Mouse (Mus musculus) liver, postnatal 0 days (tissue): ENCODE results near the gene Ugt1a9. TPM values are rescaled to one million over a fixed set of nuclear protein-coding genes. Genes with fewer than 3 reads are reported as not detected.

Experiments
- ATAC-seq: fragments of 200-750 bp; cut with Nextera tagmentation; 2 replicates; pipeline ENCODE4 v1.8.0; 2017; ENCODE audit warnings: mild to moderate bottlenecking, moderate library complexity
- DNase-seq: peaks from one replicate; pipeline ENCODE4 v3.0.0-alpha.2; 2016
- H3K27ac ChIP-seq: fragments of 300-500 bp; sonication (generic); 2 replicates; pipeline ENCODE4 v1.5.1; 2014; ENCODE audit warnings: antibody characterized with exemption, moderate library complexity, mild to moderate bottlenecking, low read depth
- H3K27me3 ChIP-seq: fragments of 300-500 bp; sonication (generic); 2 replicates; pipeline ENCODE4 v1.6.1; 2014; ENCODE audit warnings: low read length, control low read depth, mixed read lengths; ENCODE audit not compliant: insufficient read depth
- H3K36me3 ChIP-seq: fragments of 300-500 bp; sonication (generic); replicated peaks from 2 replicates; pipeline ENCODE4 v1.6.1; 2014; ENCODE audit warnings: mild to moderate bottlenecking, control low read depth, low read length, moderate library complexity, mixed read lengths; ENCODE audit not compliant: insufficient read depth
- H3K4me1 ChIP-seq: fragments of 300-500 bp; sonication (generic); 2 replicates; pipeline ENCODE4 v1.6.1; 2014; ENCODE audit warnings: antibody characterized with exemption, mild to moderate bottlenecking, control low read depth; ENCODE audit not compliant: insufficient read depth
- H3K4me2 ChIP-seq: fragments of 300-500 bp; sonication (generic); 2 replicates; pipeline ENCODE4 v1.6.1; 2014; ENCODE audit warnings: low read depth, mild to moderate bottlenecking, low read length, moderate library complexity, mixed read lengths
- H3K4me3 ChIP-seq: fragments of 300-500 bp; sonication (generic); 2 replicates; pipeline ENCODE4 v1.5.1; 2014; ENCODE audit warnings: low read depth, low read length
- H3K9ac ChIP-seq: fragments of 300-500 bp; sonication (generic); replicated peaks from 2 replicates; pipeline ENCODE4 v1.6.1; 2014; ENCODE audit warnings: mild to moderate bottlenecking, moderate library complexity
- H3K9me3 ChIP-seq: fragments of 300-500 bp; sonication (generic); 2 replicates; pipeline ENCODE4 v1.6.1; 2016; ENCODE audit warnings: mild to moderate bottlenecking, control low read depth, low read length, mixed read lengths
- CTCF ChIP-seq: sonication (generic); IDR thresholded peaks from 2 replicates; pipeline ENCODE4 v1.5.1; 2016; ENCODE audit warnings: antibody characterized with exemption, low read depth
- EP300 ChIP-seq: IDR thresholded peaks from 2 replicates; pipeline ENCODE4 v1.6.1; 2016; ENCODE audit warnings: antibody characterized with exemption, low read depth, mild to moderate bottlenecking
- WGBS: fragments of 180-500 bp; shearing (Covaris S2); extraction: QIAGEN DNeasy Blood & Tissue Kit; methylation state at CpG from one replicate; pipeline ENCODE4 v1.1.7; 2014; ENCODE audit not compliant: insufficient replicate concordance; 5-methylcytosine and 5-hydroxymethylcytosine counted together
- polyA plus RNA-seq: library from polyadenylated mRNA; unstranded; fragments of >200 nt; fragmentation: Nextera tagmentation; extraction: Ambion mirVana; gene quantifications from 2 replicates; pipeline ENCODE4 v1.2.1, GENCODE M21; 2015

Gene Ugt1a9
- polyA plus RNA-seq, 1 experiment from 2014 or later, result 0.54 TPM

GRCm38 (mm10) chr1:88250023-88250422 is 179.4 kb downstream of the Ugt1a9 start:
- no peaks in the 10 kb centered on the region for H3K36me3 ChIP-seq
- no peak overlapping the region for H3K9ac ChIP-seq
- WGBS, result 72% methylated on average over 5 of the region's 5 CpGs
- H3K4me2 ChIP-seq, result no peak overlapping the region
- DNase-seq (no peak), ATAC-seq (no peak)
- H3K4me1 ChIP-seq, result peaks cover 13% of the 10 kb centered on the region
- no peaks in the 10 kb centered on the region for H3K27me3 ChIP-seq
- TF ChIP-seq EP300, result no peak
- no peak for TF ChIP-seq CTCF
- peaks cover 20% of the 10 kb centered on the region for H3K9me3 ChIP-seq
- H3K4me3 ChIP-seq, result no peak overlapping the region
- no peak overlapping the region for H3K27ac ChIP-seq

- 63% methylated on average over 8 of the region's 8 CpGs for WGBS
These were observed 182.5 kb downstream of the Ugt1a9 start for GRCm38 (mm10) chr1:88253106-88253505.

GRCm38 (mm10) chr1:88253540-88253939 is 182.9 kb downstream of the Ugt1a9 start:
- peaks cover 26% of the 10 kb centered on the region for H3K4me1 ChIP-seq
- H3K9me3 ChIP-seq, result peaks cover 14% of the 10 kb centered on the region; the same call in 1 of the 2 replicates
- H3K9ac ChIP-seq, result no peak overlapping the region
- DNase-seq (peak; percentile 73), ATAC-seq (peak; percentile 69)
- WGBS, result 59% methylated on average over 6 of the region's 6 CpGs
- no peak overlapping the region for H3K4me3 ChIP-seq
- peak overlapping the region; percentile 11; the same call in 1 of the 2 replicates for H3K27ac ChIP-seq
- no peaks in the 10 kb centered on the region for H3K36me3 ChIP-seq
- TF ChIP-seq CTCF (no peak), EP300 (no peak)
- no peak overlapping the region for H3K4me2 ChIP-seq
- no peaks in the 10 kb centered on the region for H3K27me3 ChIP-seq

More at GRCm38 (mm10) chr1:88253106-88253505, 182.5 kb downstream of the Ugt1a9 start:
- peak; percentile 5; the same call in 1 of the 2 replicates for ATAC-seq
- no peak overlapping the region for H3K27ac ChIP-seq
- TF ChIP-seq CTCF (no peak), EP300 (no peak)
- no peaks in the 10 kb centered on the region for H3K27me3 ChIP-seq
- H3K36me3 ChIP-seq, result no peaks in the 10 kb centered on the region
- DNase-seq, result peak; percentile 54
- H3K4me3 ChIP-seq, result no peak overlapping the region
- H3K9me3 ChIP-seq, result peaks cover 14% of the 10 kb centered on the region; the same call in 1 of the 2 replicates
- no peak overlapping the region for H3K9ac ChIP-seq
- H3K4me2 ChIP-seq, result no peak overlapping the region
- peaks cover 26% of the 10 kb centered on the region for H3K4me1 ChIP-seq

- no peak overlapping the region for H3K4me3 ChIP-seq
- H3K27ac ChIP-seq, result no peak overlapping the region
- DNase-seq (no peak), ATAC-seq (no peak)
- H3K4me2 ChIP-seq, result no peak overlapping the region
- H3K4me1 ChIP-seq, result peaks cover 38% of the 10 kb centered on the region
- H3K27me3 ChIP-seq, result no peaks in the 10 kb centered on the region
- H3K9me3 ChIP-seq, result peaks cover 6% of the 10 kb centered on the region; the same call in 1 of the 2 replicates
- WGBS, result 78% methylated on average over 12 of the region's 12 CpGs
- no peaks in the 10 kb centered on the region for H3K36me3 ChIP-seq
- no peak overlapping the region for H3K9ac ChIP-seq
- TF ChIP-seq EP300 (no peak), CTCF (no peak)
These were observed 184.3 kb downstream of the Ugt1a9 start for GRCm38 (mm10) chr1:88254793-88255465.

GRCm38 (mm10) chr1:88255466-88255857 is 184.9 kb downstream of the Ugt1a9 start:
- Histone ChIP-seq H3K27ac (no peak overlapping the region), H3K9me3 (0 out of 2 replicates have a peak, but pooled peaks cover 2% of the 10 kb centered on the region), H3K4me1 (peaks cover 43% of the 10 kb centered on the region), H3K4me3 (no peak overlapping the region), H3K9ac (no peak overlapping the region), H3K4me2 (no peak overlapping the region), H3K36me3 (no peaks in the 10 kb centered on the region), H3K27me3 (no peaks in the 10 kb centered on the region)
- TF ChIP-seq CTCF (no peak), EP300 (no peak)
- ATAC-seq, result no peak
- no peak for DNase-seq
- WGBS, result 53% methylated on average over 2 of the region's 2 CpGs

- 0 out of 2 replicates have a peak, but pooled peaks cover 2% of the 10 kb centered on the region for H3K9me3 ChIP-seq
- no peak for TF ChIP-seq EP300
- no peak for TF ChIP-seq CTCF
- no peak overlapping the region for H3K27ac ChIP-seq
- no peak for ATAC-seq
- H3K4me1 ChIP-seq, result peaks cover 50% of the 10 kb centered on the region
- H3K4me2 ChIP-seq, result no peak overlapping the region
- no peaks in the 10 kb centered on the region for H3K27me3 ChIP-seq
- H3K4me3 ChIP-seq, result no peak overlapping the region
- 71% methylated on average over 13 of the region's 13 CpGs for WGBS
- no peak overlapping the region for H3K9ac ChIP-seq
- DNase-seq, result no peak
- H3K36me3 ChIP-seq, result peaks cover 1% of the 10 kb centered on the region; the same call in 1 of the 2 replicates
These were observed 185.6 kb downstream of the Ugt1a9 start for GRCm38 (mm10) chr1:88255989-88256754.
